Mouse (Mus musculus) lung, adult 2 months (tissue): ENCODE results near the gene Bcat2.

Experiments used
- CTCF ChIP-seq: fragments of 200-500 bp; IDR thresholded peaks from 2 replicates; pipeline ENCODE4 v1.5.1; 2011; ENCODE audit warnings: mild to moderate bottlenecking, low read length, control low read depth; ENCODE audit not compliant: insufficient read depth
- POLR2A ChIP-seq: fragments of 200-500 bp; IDR thresholded peaks from 2 replicates; pipeline ENCODE4 v1.6.1; 2011; ENCODE audit warnings: low read depth, mild to moderate bottlenecking, control low read depth, low read length, borderline replicate concordance; ENCODE audit errors: extremely low read depth

- TF ChIP-seq CTCF (no peak), POLR2A (no peak)
Measured at GRCm38 (mm10) chr7:45637710-45638109, 67.8 kb downstream of the Bcat2 start.
